Mouse (Mus musculus): Measurements from ENCODE around the gene Bok. TPM values are rescaled to one million over a fixed set of nuclear protein-coding genes. Genes with fewer than 3 reads are reported as not detected.

The Bok gene
- polyA plus RNA-seq, 1 experiment from 2014 or later = 5.3 TPM

- H3K4me1 ChIP-seq (ENCODE audit: control insufficient read depth, low read depth, low read length) = no peaks in the 10 kb centered on the region
- H3K36me3 ChIP-seq (ENCODE audit: control insufficient read depth, insufficient read depth) = no peaks in the 10 kb centered on the region
- 7% methylated on average over 51 of the region's 51 CpGs for WGBS (ENCODE audit: insufficient replicate concordance)
- H3K4me3 ChIP-seq (ENCODE audit: low read depth, low read length) = peak overlapping the region; percentile 57
- H3K27ac ChIP-seq (ENCODE audit: low read length) = no peak overlapping the region
- no peak overlapping the region; the same call in 1 of the 2 replicates for H3K9ac ChIP-seq (ENCODE audit: low read depth, low read length)
- ATAC-seq (ENCODE audit: low read depth) = peak; percentile 44; the same call in 1 of the 2 replicates
- H3K27me3 ChIP-seq (ENCODE audit: control insufficient read depth, insufficient read depth, low read depth, low read length) = peaks cover 31% of the 10 kb centered on the region
- peak overlapping the region; percentile 64 for H3K4me2 ChIP-seq (ENCODE audit: low read depth, low read length)
- H3K9me3 ChIP-seq (replicated peaks; ENCODE audit: control insufficient read depth, low read length) = no peaks in the 10 kb centered on the region
Observed at GRCm38 (mm10) chr1:93686245-93686960, 943 bp downstream of the Bok start.

DNA sequence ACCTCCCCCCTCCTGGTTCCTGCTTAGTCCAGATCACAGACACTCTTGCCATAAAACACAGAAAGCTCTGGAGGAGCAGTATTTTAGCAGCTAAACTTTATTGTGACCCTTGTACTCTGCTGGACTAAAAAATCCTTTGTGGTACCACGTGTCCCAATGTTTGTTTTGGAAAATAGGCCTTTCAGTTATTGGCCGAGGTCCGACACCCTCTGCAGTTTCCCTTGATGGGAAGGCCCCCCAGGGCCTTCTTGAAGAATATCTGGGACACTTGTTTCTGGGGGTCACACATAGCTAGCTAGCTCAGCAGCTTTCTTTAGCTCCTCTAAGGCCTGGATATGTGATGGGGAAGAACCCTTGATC, 1.5 kb downstream of the Bok start:
- no peak for ATAC-seq (ENCODE audit: low read depth)
- Histone ChIP-seq H3K4me1 (ENCODE audit: control insufficient read depth, low read depth, low read length) (no peaks in the 10 kb centered on the region), H3K36me3 (ENCODE audit: control insufficient read depth, insufficient read depth) (no peaks in the 10 kb centered on the region), H3K9me3 (replicated peaks; ENCODE audit: control insufficient read depth, low read length) (no peaks in the 10 kb centered on the region), H3K9ac (ENCODE audit: low read depth, low read length) (no peak overlapping the region), H3K27me3 (ENCODE audit: control insufficient read depth, insufficient read depth, low read depth, low read length) (peaks cover 31% of the 10 kb centered on the region), H3K4me2 (ENCODE audit: low read depth, low read length) (no peak overlapping the region), H3K27ac (ENCODE audit: low read length) (no peak overlapping the region), H3K4me3 (ENCODE audit: low read depth, low read length) (no peak overlapping the region)
- 54% methylated on average over 3 of the region's 3 CpGs for WGBS (ENCODE audit: insufficient replicate concordance)

DNA sequence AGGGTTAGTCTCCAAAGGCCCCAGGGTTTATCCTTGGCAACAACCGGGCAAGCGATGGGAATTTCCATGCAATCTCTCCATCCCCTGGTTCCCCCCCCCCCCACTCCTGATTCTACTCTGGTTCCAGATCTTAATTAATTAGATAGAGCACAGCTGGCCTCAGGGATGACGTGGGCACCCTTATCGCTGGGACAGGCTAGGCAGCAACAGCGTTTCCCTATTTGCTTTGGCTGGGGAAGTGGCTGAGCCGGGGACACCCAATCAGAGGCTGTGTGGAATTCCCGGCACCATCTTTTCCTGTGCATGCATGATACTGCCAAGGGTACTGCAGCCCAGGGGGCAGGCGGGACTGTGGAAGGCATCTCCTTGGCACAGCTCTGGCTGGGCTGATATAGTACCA, 2.7 kb downstream of the Bok start:
- Histone ChIP-seq H3K27ac (ENCODE audit: low read length) (no peak overlapping the region), H3K4me2 (ENCODE audit: low read depth, low read length) (no peak overlapping the region), H3K9ac (ENCODE audit: low read depth, low read length) (no peak overlapping the region), H3K4me3 (ENCODE audit: low read depth, low read length) (no peak overlapping the region), H3K27me3 (ENCODE audit: control insufficient read depth, insufficient read depth, low read depth, low read length) (peaks cover 31% of the 10 kb centered on the region), H3K36me3 (ENCODE audit: control insufficient read depth, insufficient read depth) (no peaks in the 10 kb centered on the region), H3K9me3 (replicated peaks; ENCODE audit: control insufficient read depth, low read length) (no peaks in the 10 kb centered on the region), H3K4me1 (ENCODE audit: control insufficient read depth, low read depth, low read length) (no peaks in the 10 kb centered on the region; the same call in 1 of the 2 replicates)
- ATAC-seq (ENCODE audit: low read depth) = 0 out of 2 replicates have a peak, but pooled peaks have one; percentile 12
- 55% methylated on average over 8 of the region's 8 CpGs for WGBS (ENCODE audit: insufficient replicate concordance)

DNA sequence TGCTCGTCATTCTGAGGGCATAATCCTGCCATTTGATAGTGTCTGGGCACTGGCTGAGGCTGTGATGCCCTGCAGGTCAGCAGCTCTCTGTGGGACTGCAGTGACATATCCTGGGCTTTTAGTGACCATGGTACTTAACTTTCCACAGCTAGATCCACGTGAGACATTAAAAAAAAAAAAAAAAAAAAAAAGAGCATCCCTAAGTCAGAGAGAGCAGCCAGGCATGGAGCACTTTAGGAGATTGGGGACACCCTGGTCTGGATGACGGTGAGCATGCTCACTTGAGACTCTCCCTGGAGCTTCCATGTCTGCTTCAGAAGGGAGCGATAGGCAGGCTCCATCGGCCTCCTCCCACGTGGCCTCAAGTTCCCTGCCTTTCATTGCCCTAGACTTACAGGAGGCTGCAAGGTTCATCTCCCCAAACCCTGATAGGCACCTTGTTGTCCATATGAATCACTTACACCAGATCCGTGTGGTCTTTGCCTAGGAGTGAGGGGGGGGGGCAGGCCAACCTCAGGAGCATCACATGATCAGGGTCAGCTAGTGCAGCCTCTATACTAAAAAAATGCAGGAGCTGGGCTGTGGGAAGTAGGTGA, 4.5 kb downstream of the Bok start:
- Histone ChIP-seq H3K9ac (ENCODE audit: low read depth, low read length) (no peak overlapping the region), H3K36me3 (ENCODE audit: control insufficient read depth, insufficient read depth) (no peaks in the 10 kb centered on the region), H3K4me1 (ENCODE audit: control insufficient read depth, low read depth, low read length) (no peaks in the 10 kb centered on the region; the same call in 1 of the 2 replicates), H3K4me2 (ENCODE audit: low read depth, low read length) (no peak overlapping the region), H3K4me3 (ENCODE audit: low read depth, low read length) (no peak overlapping the region), H3K27me3 (ENCODE audit: control insufficient read depth, insufficient read depth, low read depth, low read length) (peaks cover 24% of the 10 kb centered on the region), H3K9me3 (replicated peaks; ENCODE audit: control insufficient read depth, low read length) (no peaks in the 10 kb centered on the region), H3K27ac (ENCODE audit: low read length) (no peak overlapping the region)
- WGBS (ENCODE audit: insufficient replicate concordance) = 58% methylated on average over 7 of the region's 7 CpGs
- no peak for ATAC-seq (ENCODE audit: low read depth)

DNA sequence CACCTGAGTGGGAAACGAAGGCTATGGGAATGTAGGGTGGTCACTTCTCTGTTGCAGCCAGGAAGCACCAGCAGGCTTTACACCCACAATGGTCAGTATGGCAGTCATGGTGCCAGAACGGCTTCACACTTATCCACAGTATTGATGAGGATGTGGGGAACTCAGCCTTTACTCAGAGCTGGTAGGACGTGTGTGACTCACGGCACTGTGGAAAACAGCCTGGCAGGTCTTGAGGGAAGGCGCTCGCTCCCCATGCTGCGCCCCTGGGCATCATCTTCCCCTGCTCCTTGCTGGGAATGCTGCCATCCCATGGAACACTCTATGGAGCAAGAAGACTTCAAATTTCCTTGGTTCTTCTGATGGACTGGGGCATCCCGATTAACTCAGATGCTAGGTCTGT, 5.6 kb downstream of the Bok start:
- 79% methylated on average over 8 of the region's 8 CpGs for WGBS (ENCODE audit: insufficient replicate concordance)
- ATAC-seq (ENCODE audit: low read depth) = no peak
- no peak overlapping the region for H3K4me3 ChIP-seq (ENCODE audit: low read depth, low read length)

DNA sequence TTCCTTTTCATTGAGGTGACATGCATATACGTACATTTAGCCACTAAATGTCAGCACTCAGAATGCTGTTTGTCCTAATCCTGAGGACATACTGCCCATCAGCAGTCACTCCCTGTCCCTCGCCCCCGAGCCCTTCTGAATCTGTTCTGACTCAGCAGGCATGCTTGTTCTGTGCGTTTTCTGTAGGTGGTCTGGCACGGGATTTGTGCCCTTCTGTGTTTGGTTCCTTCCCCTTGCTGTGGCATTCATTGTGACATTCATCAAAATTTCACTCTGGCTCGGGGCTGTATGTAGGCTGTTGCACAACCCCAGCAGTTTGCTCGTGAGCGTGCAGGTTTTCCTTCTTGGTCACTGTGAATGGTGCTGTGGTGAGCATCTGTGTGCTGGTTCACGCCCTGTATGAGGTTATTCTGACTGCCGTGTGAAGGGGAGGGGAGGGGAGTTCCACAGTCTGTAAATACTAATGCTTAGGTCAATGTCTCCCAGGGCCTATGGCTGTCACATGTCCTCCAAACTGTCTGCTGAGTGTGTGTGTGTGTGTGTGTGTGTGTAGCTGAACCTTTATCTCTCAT, 6.4 kb downstream of the Bok start:
- 46% methylated on average over 10 of the region's 10 CpGs for WGBS (ENCODE audit: insufficient replicate concordance)
- H3K4me3 ChIP-seq (ENCODE audit: low read depth, low read length) = no peak overlapping the region
- no peaks in the 10 kb centered on the region for H3K36me3 ChIP-seq (ENCODE audit: control insufficient read depth, insufficient read depth)
- peaks cover 6% of the 10 kb centered on the region for H3K27me3 ChIP-seq (ENCODE audit: control insufficient read depth, insufficient read depth, low read depth, low read length)
- no peak overlapping the region for H3K9ac ChIP-seq (ENCODE audit: low read depth, low read length)
- H3K9me3 ChIP-seq (replicated peaks; ENCODE audit: control insufficient read depth, low read length) = no peaks in the 10 kb centered on the region
- H3K4me1 ChIP-seq (ENCODE audit: control insufficient read depth, low read depth, low read length) = no peaks in the 10 kb centered on the region; the same call in 1 of the 2 replicates
- ATAC-seq (ENCODE audit: low read depth) = no peak
- no peak overlapping the region for H3K4me2 ChIP-seq (ENCODE audit: low read depth, low read length)
- H3K27ac ChIP-seq (ENCODE audit: low read length) = no peak overlapping the region

More for the DNA sequence above, 5.6 kb downstream of the Bok start:
- no peaks in the 10 kb centered on the region for H3K36me3 ChIP-seq (ENCODE audit: control insufficient read depth, insufficient read depth)
- H3K9ac ChIP-seq (ENCODE audit: low read depth, low read length) = no peak overlapping the region
- H3K27me3 ChIP-seq (ENCODE audit: control insufficient read depth, insufficient read depth, low read depth, low read length) = peaks cover 13% of the 10 kb centered on the region
- H3K9me3 ChIP-seq (replicated peaks; ENCODE audit: control insufficient read depth, low read length) = no peaks in the 10 kb centered on the region
- H3K4me2 ChIP-seq (ENCODE audit: low read depth, low read length) = no peak overlapping the region
- no peak overlapping the region for H3K27ac ChIP-seq (ENCODE audit: low read length)
- no peaks in the 10 kb centered on the region; the same call in 1 of the 2 replicates for H3K4me1 ChIP-seq (ENCODE audit: control insufficient read depth, low read depth, low read length)

DNA sequence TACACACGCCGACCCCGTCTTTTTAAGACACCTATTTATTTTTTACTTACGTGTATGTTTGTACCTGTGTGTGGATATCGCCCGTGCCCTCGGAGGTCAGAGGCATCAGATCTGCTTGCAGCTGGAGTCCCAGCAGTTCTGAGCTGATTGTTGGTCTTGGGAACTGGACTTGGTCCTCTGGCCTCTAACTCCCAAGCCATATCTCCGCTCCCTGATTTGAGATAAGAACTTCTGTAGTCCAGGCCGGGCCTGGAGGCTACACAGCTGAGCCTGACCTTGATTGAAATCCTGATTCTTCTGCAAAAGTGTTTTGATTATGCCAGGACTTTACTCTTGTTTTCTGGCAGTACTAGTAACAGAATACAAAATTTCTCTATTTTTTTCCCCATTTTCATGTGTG, 7.3 kb downstream of the Bok start:
- no peaks in the 10 kb centered on the region for H3K36me3 ChIP-seq (ENCODE audit: control insufficient read depth, insufficient read depth)
- 74% methylated on average over 9 of the region's 9 CpGs for WGBS (ENCODE audit: insufficient replicate concordance)
- H3K9ac ChIP-seq (ENCODE audit: low read depth, low read length) = no peak overlapping the region
- no peaks in the 10 kb centered on the region; the same call in 1 of the 2 replicates for H3K4me1 ChIP-seq (ENCODE audit: control insufficient read depth, low read depth, low read length)
- no peak for ATAC-seq (ENCODE audit: low read depth)
- no peak overlapping the region for H3K4me2 ChIP-seq (ENCODE audit: low read depth, low read length)
- no peaks in the 10 kb centered on the region for H3K9me3 ChIP-seq (replicated peaks; ENCODE audit: control insufficient read depth, low read length)
- no peak overlapping the region for H3K27ac ChIP-seq (ENCODE audit: low read length)
- no peak overlapping the region for H3K4me3 ChIP-seq (ENCODE audit: low read depth, low read length)
- H3K27me3 ChIP-seq (ENCODE audit: control insufficient read depth, insufficient read depth, low read depth, low read length) = no peaks in the 10 kb centered on the region

- H3K36me3 ChIP-seq (ENCODE audit: control insufficient read depth, insufficient read depth) = no peaks in the 10 kb centered on the region
- no peak for ATAC-seq (ENCODE audit: low read depth)
- H3K27ac ChIP-seq (ENCODE audit: low read length) = no peak overlapping the region
- H3K4me2 ChIP-seq (ENCODE audit: low read depth, low read length) = no peak overlapping the region
- H3K27me3 ChIP-seq (ENCODE audit: control insufficient read depth, insufficient read depth, low read depth, low read length) = no peaks in the 10 kb centered on the region
- H3K4me1 ChIP-seq (ENCODE audit: control insufficient read depth, low read depth, low read length) = no peaks in the 10 kb centered on the region; the same call in 1 of the 2 replicates
- 62% methylated on average over 3 of the region's 3 CpGs for WGBS (ENCODE audit: insufficient replicate concordance)
- H3K9me3 ChIP-seq (replicated peaks; ENCODE audit: control insufficient read depth, low read length) = no peaks in the 10 kb centered on the region
- H3K9ac ChIP-seq (ENCODE audit: low read depth, low read length) = no peak overlapping the region
- H3K4me3 ChIP-seq (ENCODE audit: low read depth, low read length) = no peak overlapping the region
Observed at GRCm38 (mm10) chr1:93693502-93693901, 8.0 kb downstream of the Bok start.

DNA sequence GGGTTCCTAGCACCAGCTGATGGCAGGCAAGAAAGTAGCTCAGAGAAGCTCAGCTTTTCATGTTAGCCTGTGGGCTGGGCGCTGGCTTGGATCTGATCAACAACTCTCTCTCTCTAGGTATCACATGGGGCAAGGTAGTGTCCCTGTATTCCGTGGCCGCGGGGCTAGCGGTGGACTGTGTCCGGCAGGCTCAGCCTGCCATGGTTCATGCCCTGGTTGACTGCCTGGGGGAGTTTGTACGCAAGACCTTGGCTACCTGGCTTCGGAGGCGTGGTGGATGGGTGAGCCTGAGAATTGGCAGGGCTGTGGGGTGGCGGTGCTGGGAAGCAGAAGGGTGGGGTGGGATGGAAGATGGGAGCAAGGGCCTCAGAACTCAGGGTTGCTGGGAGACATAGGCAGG, 8.5 kb downstream of the Bok start:
- H3K36me3 ChIP-seq (ENCODE audit: control insufficient read depth, insufficient read depth) = no peaks in the 10 kb centered on the region
- 76% methylated on average over 10 of the region's 10 CpGs for WGBS (ENCODE audit: insufficient replicate concordance)
- H3K9me3 ChIP-seq (replicated peaks; ENCODE audit: control insufficient read depth, low read length) = no peaks in the 10 kb centered on the region
- no peaks in the 10 kb centered on the region; the same call in 1 of the 2 replicates for H3K4me1 ChIP-seq (ENCODE audit: control insufficient read depth, low read depth, low read length)
- ATAC-seq (ENCODE audit: low read depth) = peak; percentile 26; the same call in 1 of the 2 replicates
- no peak overlapping the region for H3K4me3 ChIP-seq (ENCODE audit: low read depth, low read length)
- H3K27me3 ChIP-seq (ENCODE audit: control insufficient read depth, insufficient read depth, low read depth, low read length) = no peaks in the 10 kb centered on the region
- no peak overlapping the region for H3K9ac ChIP-seq (ENCODE audit: low read depth, low read length)
- no peak overlapping the region for H3K4me2 ChIP-seq (ENCODE audit: low read depth, low read length)
- no peak overlapping the region for H3K27ac ChIP-seq (ENCODE audit: low read length)
